Mouse (Mus musculus) heart, adult 2 months (tissue): ENCODE measurements around the gene Gm15517. TPM values are rescaled to one million over a fixed set of nuclear protein-coding genes. Genes with fewer than 3 reads are reported as not detected.

Experiments
- DNase-seq, 2 experiments: peaks; one replicate each; pipeline ENCODE4 v3.0.0; 2021
- H3K27ac ChIP-seq: fragments of 200-600 bp; 2 replicates; pipeline ENCODE4 v1.8.1; 2022
- H3K27me3 ChIP-seq: fragments of 200-500 bp; 2 replicates; pipeline ENCODE4 v1.6.1; 2012; ENCODE audit warnings: mild to moderate bottlenecking, low read length, inconsistent platforms, mixed read lengths; ENCODE audit not compliant: control insufficient read depth, insufficient read depth
- H3K36me3 ChIP-seq: fragments of 200-500 bp; 2 replicates; pipeline ENCODE4 v1.6.1; 2012; ENCODE audit warnings: low read length, inconsistent platforms; ENCODE audit not compliant: control insufficient read depth, insufficient read depth
- H3K4me1 ChIP-seq: fragments of 200-500 bp; 2 replicates; pipeline ENCODE4 v1.6.1; 2011; ENCODE audit warnings: low read length; ENCODE audit not compliant: control insufficient read depth, insufficient read depth
- H3K4me3 ChIP-seq: fragments of 200-600 bp; 2 replicates; pipeline ENCODE4 v1.8.1; 2022
- H3K79me2 ChIP-seq: fragments of 200-500 bp; replicated peaks from 2 replicates; pipeline ENCODE4 v1.6.1; 2012; ENCODE audit warnings: mild to moderate bottlenecking, inconsistent platforms, low read length, moderate library complexity, mixed read lengths; ENCODE audit not compliant: control insufficient read depth, insufficient read depth
- H3K9ac ChIP-seq: fragments of 200-500 bp; 2 replicates; pipeline ENCODE4 v1.6.1; 2012; ENCODE audit warnings: low read depth, mild to moderate bottlenecking, control low read depth, inconsistent platforms, low read length, mixed read lengths
- CTCF ChIP-seq: fragments of 200-600 bp; IDR thresholded peaks from 2 replicates; pipeline ENCODE4 v1.8.1; 2022; ENCODE audit warnings: antibody characterized with exemption, mild to moderate bottlenecking, moderate library complexity
- EP300 ChIP-seq: fragments of 200-500 bp; IDR thresholded peaks from 2 replicates; pipeline ENCODE4 v1.6.1; 2011; ENCODE audit warnings: low read depth, low read length, control low read depth; ENCODE audit not compliant: insufficient read depth
- POLR2A ChIP-seq: fragments of 200-500 bp; IDR thresholded peaks from 2 replicates; pipeline ENCODE4 v1.6.1; 2011; ENCODE audit warnings: mild to moderate bottlenecking, low read depth, low read length, control low read depth; ENCODE audit not compliant: insufficient read depth
- WGBS: fragments of 180-500 bp; shearing (Covaris S2); methylation state at CpG from one replicate; pipeline ENCODE4 v1.1.7; 2018; 5-methylcytosine and 5-hydroxymethylcytosine counted together
- intact Hi-C: fragments of 180-260 bp; cut with DNase I; formaldehyde crosslinking; loops from one replicate; pipeline ENCODE4 v1.15.1; 2025
- polyA plus RNA-seq: library from polyadenylated mRNA; depleted of rRNA; stranded (reverse); fragments of >200 nt; gene quantifications from 2 replicates; pipeline ENCODE4 v1.2.3, GENCODE M21; 2012; rRNA removed
- total RNA-seq, 2 experiments: library from RNA; stranded (reverse); gene quantifications; 2 replicates each; pipeline ENCODE4 v1.2.3; 2021

Gm15517 gene
- total and polyA plus RNA-seq, 3 experiments: not detected

GRCm38 (mm10) chr7:44307261-44308020, 46.2 kb downstream of the Gm15517 start:
- Histone ChIP-seq H3K4me3 (no peak overlapping the region), H3K27me3 (peaks cover 9% of the 10 kb centered on the region), H3K9ac (no peak overlapping the region), H3K79me2 (no peaks in the 10 kb centered on the region), H3K36me3 (no peaks in the 10 kb centered on the region), H3K4me1 (no peaks in the 10 kb centered on the region), H3K27ac (no peak overlapping the region)
- TF ChIP-seq CTCF (no peak), EP300 (no peak), POLR2A (no peak)
- 63% methylated on average over 9 of the region's 9 CpGs for WGBS
- intact Hi-C loops: loop anchor here (5.0 to 10.0 kb wide), 4 partner anchors 45 to 160 kb away; partner anchors contain the start of genes 1700028J19Rik, 2410002F23Rik, Aspdh and Gm15517
- DNase-seq: no peak

- intact Hi-C loops: loop anchor here (5.0 to 10.0 kb wide), 4 partner anchors 47 to 158 kb away; partner anchors contain the start of genes 1700028J19Rik, 2410002F23Rik, Aspdh and Gm15517
- Histone ChIP-seq H3K27ac (no peak within 1 kb of the TSS), H3K4me3 (peak within 1 kb of the TSS; percentile 41), H3K9ac (peak within 1 kb of the TSS; percentile 45), H3K4me1 (no peaks in the 10 kb centered on the region), H3K36me3 (no peaks in the 10 kb centered on the region), H3K27me3 (peaks cover 9% of the 10 kb centered on the region), H3K79me2 (no peaks in the 10 kb centered on the region)
- TF ChIP-seq EP300: no peak
- no peak for TF ChIP-seq POLR2A
- no peak for TF ChIP-seq CTCF
- 21% methylated on average over 13 of the region's 22 CpGs for WGBS
- no peak for DNase-seq
Measured at GRCm38 (mm10) chr7:44309475-44310284, 48.4 kb downstream of the Gm15517 start, which contains the start of gene Shank1. Shank1 (plus strand) TSS chr7:44310253.

- Histone ChIP-seq H3K4me1 (no peaks in the 10 kb centered on the region), H3K27me3 (peaks cover 9% of the 10 kb centered on the region), H3K79me2 (no peaks in the 10 kb centered on the region), H3K9ac (peak overlapping the region; percentile 45), H3K27ac (no peak overlapping the region), H3K36me3 (no peaks in the 10 kb centered on the region), H3K4me3 (peak overlapping the region; percentile 41)
- WGBS: 3% methylated on average over 32 of the region's 40 CpGs
- intact Hi-C loops: no loop called here
- no peak for TF ChIP-seq CTCF
- no peak for TF ChIP-seq POLR2A
- TF ChIP-seq EP300: no peak
- DNase-seq: peak in 1 of 2 experiments; percentile 14
Measured at GRCm38 (mm10) chr7:44310285-44310877, 49.1 kb downstream of the Gm15517 start.

- 3% methylated on average over 35 of the region's 38 CpGs for WGBS
- Histone ChIP-seq H3K27ac (no peak overlapping the region), H3K4me1 (no peaks in the 10 kb centered on the region), H3K79me2 (no peaks in the 10 kb centered on the region), H3K4me3 (peak overlapping the region; percentile 41), H3K9ac (peak overlapping the region; percentile 45), H3K27me3 (peaks cover 9% of the 10 kb centered on the region), H3K36me3 (no peaks in the 10 kb centered on the region)
- intact Hi-C loops: no loop called here
- TF ChIP-seq EP300 (no peak), CTCF (no peak), POLR2A (no peak)
- peak; percentile 47 to 56 for DNase-seq
Measured at GRCm38 (mm10) chr7:44310878-44311712, 49.8 kb downstream of the Gm15517 start.

Other genes starting within 250 kb of the Gm15517 start
- 1 to 10 TPM; 1.5 to 2.6 TPM for gene Klk1b26, start 249.3 kb upstream of the Gm15517 start, total RNA-seq
- 0.15 and 0.90 TPM in 2 replicates for gene Klk1b26, start 249.3 kb upstream of the Gm15517 start, polyA plus RNA-seq
- gene Klk1b27, start 209.2 kb upstream of the Gm15517 start, total RNA-seq: not detected
- not detected in 2 replicates for gene Klk1b27, start 209.2 kb upstream of the Gm15517 start, polyA plus RNA-seq
- gene Klk1b21, start 159.1 kb upstream of the Gm15517 start, total RNA-seq: not detected
- not detected in 2 replicates for gene Klk1b21, start 159.1 kb upstream of the Gm15517 start, polyA plus RNA-seq
- gene Klk1b22, start 148.8 kb upstream of the Gm15517 start, total RNA-seq: not detected
- 4.0 TPM in 1 of 2 replicates, not detected in the other for gene Klk1b22, start 148.8 kb upstream of the Gm15517 start, polyA plus RNA-seq
- gene Klk1b16, start 124.7 kb upstream of the Gm15517 start, total RNA-seq: not detected
- gene Klk1b16, start 124.7 kb upstream of the Gm15517 start, polyA plus RNA-seq: not detected in 2 replicates
- gene Klk1b24, start 73.2 kb upstream of the Gm15517 start, total RNA-seq: not detected
- gene Klk1b24, start 73.2 kb upstream of the Gm15517 start, polyA plus RNA-seq: not detected in 2 replicates
- gene Klk1b3, start 63.3 kb upstream of the Gm15517 start, total RNA-seq: not detected
- gene Klk1b3, start 63.3 kb upstream of the Gm15517 start, polyA plus RNA-seq: not detected in 2 replicates
- gene Klk1b4, start 54.0 kb upstream of the Gm15517 start, total RNA-seq: not detected
- gene Klk1b4, start 54.0 kb upstream of the Gm15517 start, polyA plus RNA-seq: 0.14 TPM in 1 of 2 replicates, not detected in the other
- not detected for gene Klk1b5, start 45.5 kb upstream of the Gm15517 start, total RNA-seq
- gene Klk1b5, start 45.5 kb upstream of the Gm15517 start, polyA plus RNA-seq: not detected in 2 replicates
- gene Klk1, start 36.1 kb upstream of the Gm15517 start, total RNA-seq: not detected
- 0.38 and 0.62 TPM in 2 replicates for gene Klk1, start 36.1 kb upstream of the Gm15517 start, polyA plus RNA-seq
- not detected for gene Gm36864, start 25.3 kb upstream of the Gm15517 start, total RNA-seq
- gene Gm36864, start 25.3 kb upstream of the Gm15517 start, polyA plus RNA-seq: not detected in 2 replicates
- under 1 TPM; 0.68 to 0.70 TPM for gene 1700028J19Rik, start 14.8 kb upstream of the Gm15517 start, total RNA-seq
- 1.3 and 2.1 TPM in 2 replicates for gene 1700028J19Rik, start 14.8 kb upstream of the Gm15517 start, polyA plus RNA-seq
- gene 2410002F23Rik, start 14.7 kb upstream of the Gm15517 start, total RNA-seq: 10 to 100 TPM; 12.0 to 12.3 TPM
- gene 2410002F23Rik, start 14.7 kb upstream of the Gm15517 start, polyA plus RNA-seq: 29.5 and 37.6 TPM in 2 replicates
- not detected for gene Acp4, start 4.1 kb upstream of the Gm15517 start, total RNA-seq
- gene Acp4, start 4.1 kb upstream of the Gm15517 start, polyA plus RNA-seq: not detected in 2 replicates
- gene Clec11a, start 45.5 kb downstream of the Gm15517 start, total RNA-seq: 1 to 10 TPM in 1 of 2 experiments, under 1 TPM in 1; 0.60 to 1.1 TPM
- gene Clec11a, start 45.5 kb downstream of the Gm15517 start, polyA plus RNA-seq: 1.8 and 2.0 TPM in 2 replicates
- gene Shank1, start 48.8 kb downstream of the Gm15517 start, total RNA-seq: 1 to 10 TPM; 1.2 to 2.3 TPM
- 0.94 and 1.1 TPM in 2 replicates for gene Shank1, start 48.8 kb downstream of the Gm15517 start, polyA plus RNA-seq
- 1 to 10 TPM; 1.4 to 2.5 TPM for gene Syt3, start 122.7 kb downstream of the Gm15517 start, total RNA-seq
- gene Syt3, start 122.7 kb downstream of the Gm15517 start, polyA plus RNA-seq: 3.1 and 3.2 TPM in 2 replicates
- under 1 TPM; 0.21 to 0.25 TPM for gene 1700008O03Rik, start 124.4 kb downstream of the Gm15517 start, total RNA-seq
- 0.12 and 0.47 TPM in 2 replicates for gene 1700008O03Rik, start 124.4 kb downstream of the Gm15517 start, polyA plus RNA-seq
- 10 to 100 TPM; 30.1 to 34.1 TPM for gene Lrrc4b, start 167.6 kb downstream of the Gm15517 start, total RNA-seq
- 33.2 and 36.2 TPM in 2 replicates for gene Lrrc4b, start 167.6 kb downstream of the Gm15517 start, polyA plus RNA-seq
- 1 to 10 TPM; 1.3 to 1.5 TPM for gene Aspdh, start 203.9 kb downstream of the Gm15517 start, total RNA-seq
- 2.4 and 2.6 TPM in 2 replicates for gene Aspdh, start 203.9 kb downstream of the Gm15517 start, polyA plus RNA-seq
- gene Josd2, start 206.5 kb downstream of the Gm15517 start, total RNA-seq: 100 to 1,000 TPM; 139 to 147 TPM
- gene Josd2, start 206.5 kb downstream of the Gm15517 start, polyA plus RNA-seq: 211 and 242 TPM in 2 replicates
- gene Emc10, start 235.1 kb downstream of the Gm15517 start, total RNA-seq: 10 to 100 TPM; 86.1 to 87.6 TPM
- 152 and 180 TPM in 2 replicates for gene Emc10, start 235.1 kb downstream of the Gm15517 start, polyA plus RNA-seq
- 1 to 10 TPM; 2.6 to 3.3 TPM for gene Fam71e1, start 235.1 kb downstream of the Gm15517 start, total RNA-seq
- 4.1 and 6.4 TPM in 2 replicates for gene Fam71e1, start 235.1 kb downstream of the Gm15517 start, polyA plus RNA-seq